Mouse (Mus musculus) CH12.LX (cell line): ENCODE data around the gene AB124611. TPM values are rescaled to one million over a fixed set of nuclear protein-coding genes. Genes with fewer than 3 reads are reported as not detected.

Experiments
- DNase-seq: peaks from one replicate; pipeline ENCODE4 v3.0.0-alpha.2; 2013; ENCODE audit errors: extremely low read depth
- H3K27ac ChIP-seq: 2 replicates; pipeline ENCODE4 v1.5.1; 2012; ENCODE audit warnings: low read depth, mild to moderate bottlenecking, control low read depth, moderate library complexity; ENCODE audit not compliant: insufficient read depth
- H3K27me3 ChIP-seq: replicated peaks from 2 replicates; pipeline ENCODE3; 2012; ENCODE audit warnings: inconsistent platforms
- H3K36me3 ChIP-seq, 2 experiments: replicated peaks in 1 of 2; 2 replicates each; pipeline versions ENCODE3 to v1.6.1; 2012; ENCODE audit warnings: inconsistent platforms in 1 of 2, low read length in 1 of 2, mild to moderate bottlenecking in 1 of 2, mixed read lengths in 1 of 2, moderate library complexity in 1 of 2; ENCODE audit not compliant: control insufficient read depth in 1 of 2, insufficient read depth in 1 of 2
- H3K4me1 ChIP-seq, 2 experiments: 2 replicates each; pipeline ENCODE4 v1.6.1; 2012; ENCODE audit warnings: inconsistent platforms in 1 of 2, moderate library complexity in 1 of 2; ENCODE audit not compliant: insufficient read depth in 2 of 2, control insufficient read depth in 1 of 2
- H3K4me2 ChIP-seq: 2 replicates; pipeline ENCODE4 v1.6.1; 2012; ENCODE audit warnings: low read depth, mild to moderate bottlenecking, control low read depth; ENCODE audit not compliant: poor library complexity, insufficient read depth, severe bottlenecking
- H3K4me3 ChIP-seq, 3 experiments: fragments of 150-350 bp in 1 of 3; sonication (generic) in 1 of 3; replicated peaks in 1 of 3; 2 replicates each; pipeline versions ENCODE3 to v1.5.1; 2011 to 2012; ENCODE audit warnings: low read depth in 2 of 3, low read length in 2 of 3, mild to moderate bottlenecking in 2 of 3, moderate library complexity in 2 of 3, control low read depth in 1 of 3, improper control_type of control experiment in 1 of 3, inconsistent platforms in 1 of 3, mixed read lengths in 1 of 3; ENCODE audit not compliant: poor library complexity in 1 of 3
- H3K79me2 ChIP-seq: replicated peaks from 2 replicates; pipeline ENCODE4 v1.6.1; 2012; ENCODE audit warnings: mild to moderate bottlenecking, moderate library complexity; ENCODE audit not compliant: control insufficient read depth, poor library complexity, insufficient read depth, severe bottlenecking; ENCODE audit errors: extremely low read depth
- H3K9ac ChIP-seq: 2 replicates; pipeline ENCODE4 v1.6.1; 2012; ENCODE audit warnings: low read depth, mild to moderate bottlenecking, control low read depth, moderate library complexity; ENCODE audit not compliant: insufficient read depth
- H3K9me3 ChIP-seq: replicated peaks from 2 replicates; pipeline ENCODE3; 2012; ENCODE audit warnings: low read length, inconsistent platforms, mixed read lengths
- BHLHE40 ChIP-seq: IDR thresholded peaks from 2 replicates; pipeline ENCODE4 v1.6.1; 2011; ENCODE audit warnings: mild to moderate bottlenecking, low read depth, low read length, improper control_type of control experiment
- CHD1 ChIP-seq: IDR thresholded peaks from 2 replicates; pipeline ENCODE4 v1.6.1; 2012; ENCODE audit warnings: low read depth, low read length, improper control_type of control experiment, inconsistent platforms
- CTCF ChIP-seq, 2 experiments: IDR thresholded peaks in 1 of 2; conservative IDR thresholded peaks in 1 of 2; 2 replicates each; pipeline ENCODE4 v1.5.1; 2011 to 2012; ENCODE audit warnings: low read depth in 2 of 2, low read length in 2 of 2, improper control_type of control experiment in 1 of 2, inconsistent platforms in 1 of 2, mild to moderate bottlenecking in 1 of 2, moderate library complexity in 1 of 2
- ELF1 ChIP-seq: IDR thresholded peaks from 2 replicates; pipeline ENCODE4 v1.6.1; 2014; ENCODE audit warnings: low read depth, mild to moderate bottlenecking, inconsistent platforms, low read length, improper control_type of control experiment
- EP300 ChIP-seq: IDR thresholded peaks from 2 replicates; pipeline ENCODE4 v1.6.1; 2011; ENCODE audit warnings: low read length, improper control_type of control experiment
- ETS1 ChIP-seq: conservative IDR thresholded peaks from 2 replicates; pipeline ENCODE4 v1.6.1; 2012; ENCODE audit warnings: low read depth, mild to moderate bottlenecking, inconsistent platforms, low read length, improper control_type of control experiment, moderate library complexity
- GABPA ChIP-seq: IDR thresholded peaks from 2 replicates; pipeline ENCODE4 v1.6.1; 2012; ENCODE audit warnings: low read depth, low read length, improper control_type of control experiment, inconsistent platforms; ENCODE audit not compliant: insufficient replicate concordance
- IRF4 ChIP-seq: IDR thresholded peaks from 2 replicates; pipeline ENCODE4 v1.6.1; 2014; ENCODE audit warnings: low read depth, mild to moderate bottlenecking, inconsistent platforms, low read length, improper control_type of control experiment
- JUN ChIP-seq: IDR thresholded peaks from 2 replicates; pipeline ENCODE4 v1.6.1; 2011; ENCODE audit warnings: low read depth, mild to moderate bottlenecking, low read length, improper control_type of control experiment, moderate library complexity; ENCODE audit not compliant: insufficient read depth
- MAX ChIP-seq: IDR thresholded peaks from 2 replicates; pipeline ENCODE4 v1.6.1; 2011; ENCODE audit warnings: low read length, improper control_type of control experiment
- MEF2A ChIP-seq: IDR thresholded peaks from 2 replicates; pipeline ENCODE4 v1.6.1; 2014; ENCODE audit warnings: low read depth, mild to moderate bottlenecking, inconsistent platforms, low read length, improper control_type of control experiment, borderline replicate concordance
- MYC ChIP-seq: IDR thresholded peaks from 2 replicates; pipeline ENCODE4 v1.6.1; 2011; ENCODE audit warnings: low read depth, mild to moderate bottlenecking, improper control_type of control experiment, low read length
- NELFE ChIP-seq: IDR thresholded peaks from 2 replicates; pipeline ENCODE4 v1.6.1; 2011; ENCODE audit warnings: low read depth, low read length, improper control_type of control experiment
- PAX5 ChIP-seq: IDR thresholded peaks from 2 replicates; pipeline ENCODE4 v1.6.1; 2012; ENCODE audit warnings: low read length, inconsistent platforms, mixed read lengths
- POLR2AphosphoS2 ChIP-seq: IDR thresholded peaks from 2 replicates; pipeline ENCODE4 v1.6.1; 2011; ENCODE audit warnings: low read depth, low read length, improper control_type of control experiment
- SIN3A ChIP-seq: IDR thresholded peaks from 2 replicates; pipeline ENCODE4 v1.6.1; 2012; ENCODE audit warnings: low read length, improper control_type of control experiment, inconsistent platforms
- TBP ChIP-seq: conservative IDR thresholded peaks from 2 replicates; pipeline ENCODE4 v1.6.1; 2011; ENCODE audit warnings: low read depth, low read length, improper control_type of control experiment
- TCF12 ChIP-seq: IDR thresholded peaks from 2 replicates; pipeline ENCODE4 v1.6.1; 2014; ENCODE audit warnings: low read depth, mild to moderate bottlenecking, inconsistent platforms, low read length, improper control_type of control experiment
- USF2 ChIP-seq: conservative IDR thresholded peaks from 2 replicates; pipeline ENCODE4 v1.6.1; 2011; ENCODE audit warnings: low read depth, low read length, improper control_type of control experiment
- ZMIZ1 ChIP-seq: IDR thresholded peaks from 2 replicates; pipeline ENCODE4 v1.6.1; 2012; ENCODE audit warnings: low read depth, mild to moderate bottlenecking, inconsistent platforms, low read length, improper control_type of control experiment
- dilution Hi-C: fragments of 300-500 bp; cut with MboI; formaldehyde crosslinking; loops from 2 replicates; pipeline ENCODE4 v1.14.3; 2020; ENCODE audit warnings: low sequenced_read_pairs; ENCODE audit not compliant: extremely low pct_unique_long_range_greater_than_20kb, extremely low pct_ligation_motif_present
- in situ Hi-C: fragments of 300-500 bp; cut with MboI; formaldehyde crosslinking; loops from 3 replicates; pipeline ENCODE4 v1.14.3; 2019; ENCODE audit warnings: low sequenced_read_pairs, low pct_ligation_motif_present, low pct_unique_long_range_greater_than_20kb, mixed read lengths
- polyA plus RNA-seq: library from polyadenylated mRNA; unstranded; fragments of >175 nt; gene quantifications from 2 replicates; pipeline ENCODE4 v1.2.1, GENCODE M21; 2012; ENCODE audit warnings: low read depth; ENCODE audit not compliant: insufficient read length
- total RNA-seq, 2 experiments: library from RNA; depleted of rRNA; stranded (reverse); fragments of 300-350 nt in 1 of 2; fragments of >200 nt in 1 of 2; gene quantifications; 2 replicates each; pipeline ENCODE4 v1.2.3; 2012 to 2014

The AB124611 gene
- total and polyA plus RNA-seq, 3 experiments = 0.89 to 2.1 (median 1.5) TPM

GRCm38 (mm10) chr9:21576286-21576685, 50.3 kb downstream of the AB124611 start:
- Histone ChIP-seq H3K36me3 (peaks cover 67 to 95% of the 10 kb centered on the region in 2 experiments), H3K9me3 (no peaks in the 10 kb centered on the region), H3K27me3 (no peaks in the 10 kb centered on the region), H3K4me1 (no peaks in the 10 kb centered on the region), H3K4me2 (no peak overlapping the region), H3K4me3 (no peak overlapping the region), H3K79me2 (no peaks in the 10 kb centered on the region), H3K9ac (no peak overlapping the region), H3K27ac (no peak overlapping the region)
- dilution Hi-C loops = no loop called here
- DNase-seq = no peak
- TF ChIP-seq CTCF (conservative IDR thresholded peaks at IDR 0.05 in 1 of 2, IDR thresholded peaks at IDR 0.05 in 1 of 2; ENCODE audit: low read depth in 2 of 2, low read length in 2 of 2) = no peak
- TF ChIP-seq IRF4 = no peak
- TF ChIP-seq POLR2AphosphoS2 = no peak
- TF ChIP-seq JUN = no peak
- TF ChIP-seq TBP = no peak
- TF ChIP-seq PAX5 = no peak
- TF ChIP-seq EP300 = no peak
- TF ChIP-seq USF2 = no peak
- TF ChIP-seq MYC = no peak
- TF ChIP-seq BHLHE40 = no peak
- TF ChIP-seq MEF2A = no peak
- no peak for TF ChIP-seq ZMIZ1
- TF ChIP-seq CHD1 = no peak
- TF ChIP-seq ELF1 = no peak
- no peak for TF ChIP-seq NELFE
- no peak for TF ChIP-seq SIN3A
- no peak for TF ChIP-seq MAX
- no peak for TF ChIP-seq ETS1
- TF ChIP-seq GABPA = no peak
- in situ Hi-C loops = no loop called here

- no peak overlapping the region for H3K9ac ChIP-seq
- no peaks in the 10 kb centered on the region for H3K4me1 ChIP-seq
- H3K79me2 ChIP-seq = no peaks in the 10 kb centered on the region
- H3K27me3 ChIP-seq = no peaks in the 10 kb centered on the region
- H3K9me3 ChIP-seq = no peaks in the 10 kb centered on the region
- H3K36me3 ChIP-seq = peaks cover 70 to 95% of the 10 kb centered on the region in 2 experiments
- in situ Hi-C loops (no loop called here), dilution Hi-C loops (no loop called here)
- no peak overlapping the region for H3K27ac ChIP-seq
- H3K4me3 ChIP-seq = no peak overlapping the region
- no peak overlapping the region for H3K4me2 ChIP-seq
- TF ChIP-seq EP300 = no peak
- no peak for TF ChIP-seq GABPA
- no peak for TF ChIP-seq TCF12
- no peak for TF ChIP-seq ZMIZ1
- no peak for DNase-seq
Measured at GRCm38 (mm10) chr9:21578226-21578625, 52.2 kb downstream of the AB124611 start.
